Mouse (Mus musculus): Measurements from ENCODE around the gene Tcp10c.
"Not testable (repeated sequence)": the region's sequence is repeated elsewhere in the genome, so short reads cannot be mapped to it uniquely, and the experiment has no call there.

DNA sequence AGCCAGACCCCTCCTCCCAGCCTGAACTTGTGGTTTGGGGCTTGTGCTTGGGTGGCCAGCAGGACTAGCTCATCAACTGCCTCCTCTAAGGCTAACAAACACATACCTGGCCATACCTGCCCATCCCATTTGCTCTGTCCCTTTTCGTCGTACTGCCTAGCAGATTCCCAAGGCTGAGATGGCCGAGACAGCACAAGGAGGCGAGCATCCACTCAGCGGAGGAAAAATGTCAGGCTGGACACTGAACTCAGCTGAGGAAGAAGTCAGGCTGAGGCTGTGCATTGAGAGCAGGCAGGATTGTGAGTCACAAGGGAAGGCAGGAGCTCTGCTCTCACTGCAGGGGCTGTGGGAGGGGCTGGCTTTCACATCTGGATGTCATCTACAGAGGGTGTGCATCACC, 68.3 kb downstream of the Tcp10c start:
- TF ChIP-seq CTCF, EP300 (IDR thresholded peaks at IDR 0.05): not testable (repeated sequence)

Measured in lung, postnatal 0 days (tissue).